Mouse (Mus musculus) liver, embryonic 16.5 days (tissue): Measurements from ENCODE around the gene Ift57. TPM values are rescaled to one million over a fixed set of nuclear protein-coding genes. Genes with fewer than 3 reads are reported as not detected.
A peak's percentile ranks its signal among the peaks of the same experiment; 100 is the strongest.

ENCODE experiments used
- ATAC-seq: fragments of 200-750 bp; cut with Nextera tagmentation; 2 replicates; pipeline ENCODE4 v1.8.0; 2017; ENCODE audit warnings: low read depth, mild to moderate bottlenecking, moderate number of reproducible peaks, moderate library complexity
- H3K27ac ChIP-seq: fragments of 300-500 bp; sonication (generic); 2 replicates; pipeline ENCODE4 v1.5.1; 2014; ENCODE audit warnings: mild to moderate bottlenecking, low read length
- H3K27me3 ChIP-seq: fragments of 300-500 bp; sonication (generic); 2 replicates; pipeline ENCODE4 v1.6.1; 2014; ENCODE audit warnings: low read depth, low read length, mixed read lengths; ENCODE audit not compliant: control insufficient read depth, insufficient read depth
- H3K36me3 ChIP-seq: fragments of 300-500 bp; sonication (generic); 2 replicates; pipeline ENCODE4 v1.6.1; 2014; ENCODE audit warnings: mild to moderate bottlenecking; ENCODE audit not compliant: control insufficient read depth, insufficient read depth
- H3K4me1 ChIP-seq: fragments of 300-500 bp; sonication (generic); 2 replicates; pipeline ENCODE4 v1.6.1; 2014; ENCODE audit warnings: low read depth, low read length, mixed read lengths; ENCODE audit not compliant: control insufficient read depth
- H3K4me2 ChIP-seq: fragments of 300-500 bp; sonication (generic); 2 replicates; pipeline ENCODE4 v1.6.1; 2014; ENCODE audit warnings: low read depth, low read length, mixed read lengths
- H3K4me3 ChIP-seq: fragments of 300-500 bp; sonication (generic); 2 replicates; pipeline ENCODE4 v1.5.1; 2014; ENCODE audit warnings: low read depth, mild to moderate bottlenecking, low read length
- H3K9ac ChIP-seq: fragments of 300-500 bp; sonication (generic); 2 replicates; pipeline ENCODE4 v1.6.1; 2014; ENCODE audit warnings: low read depth, low read length
- H3K9me3 ChIP-seq: fragments of 300-500 bp; sonication (generic); replicated peaks from 2 replicates; pipeline ENCODE4 v1.6.1; 2016; ENCODE audit warnings: low read length; ENCODE audit not compliant: control insufficient read depth
- WGBS: fragments of 180-500 bp; shearing (Covaris S2); extraction: QIAGEN DNeasy Blood & Tissue Kit; methylation state at CpG from one replicate; pipeline ENCODE4 v1.1.7; 2014; ENCODE audit not compliant: insufficient replicate concordance; 5-methylcytosine and 5-hydroxymethylcytosine counted together
- polyA plus RNA-seq: library from polyadenylated mRNA; unstranded; fragments of >200 nt; fragmentation: Nextera tagmentation; extraction: Ambion mirVana; gene quantifications from 2 replicates; pipeline ENCODE4 v1.2.1, GENCODE M21; 2015

The Ift57 gene
- polyA plus RNA-seq, 1 experiment from 2014 or later: 2.7 TPM

DNA sequence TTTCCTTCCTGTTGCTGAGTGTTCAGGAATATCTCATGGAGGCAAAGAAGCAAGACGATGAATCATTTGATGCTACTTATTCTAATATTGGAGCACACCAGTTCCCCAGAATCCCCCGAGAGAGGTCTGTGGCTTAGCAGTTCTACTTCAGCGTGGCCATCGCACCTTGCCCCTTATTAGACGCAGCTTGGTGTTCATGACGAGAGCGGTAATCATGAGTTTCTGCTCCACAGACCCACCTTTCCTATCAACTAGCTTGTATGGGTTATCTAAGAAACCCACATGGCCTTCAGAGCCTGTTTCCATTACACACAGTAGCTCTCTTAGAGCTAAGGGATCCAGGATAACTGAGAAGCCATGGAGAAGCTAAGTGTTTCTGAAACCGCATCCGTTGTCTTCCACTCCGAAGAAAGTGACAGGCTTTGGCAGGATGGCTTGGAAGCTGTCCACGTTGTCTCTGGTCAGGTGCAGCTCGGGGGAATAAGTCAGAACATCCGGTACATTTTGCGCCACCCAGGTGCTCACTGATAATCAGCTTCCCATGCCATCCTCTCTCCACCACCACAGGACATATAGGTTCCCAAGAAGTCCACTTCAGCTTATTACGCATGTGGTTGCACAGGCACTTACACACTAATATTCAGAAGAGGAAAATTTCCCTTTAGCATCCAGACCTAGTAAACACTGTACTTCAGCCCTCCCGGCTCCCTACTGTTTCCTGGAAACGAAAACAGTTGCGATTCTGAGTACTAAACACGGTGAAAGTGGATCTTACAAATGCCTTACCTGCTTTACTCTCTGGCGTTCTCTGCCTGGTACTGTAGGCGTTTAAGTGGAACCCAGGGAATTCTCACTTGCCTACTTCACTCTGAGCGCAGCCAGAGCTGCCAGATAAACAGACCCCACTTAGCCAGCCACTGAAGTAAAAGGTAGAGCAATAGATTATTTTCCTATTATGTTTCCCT, 76.3 kb downstream of the Ift57 start:
- peak overlapping the region; percentile 98 for H3K27ac ChIP-seq
- H3K27me3 ChIP-seq: no peaks in the 10 kb centered on the region
- peak overlapping the region; percentile 67 for H3K9ac ChIP-seq
- 26% methylated on average over 22 of the region's 22 CpGs for WGBS
- ATAC-seq: peak; percentile 76
- H3K9me3 ChIP-seq: no peaks in the 10 kb centered on the region
- H3K36me3 ChIP-seq: no peaks in the 10 kb centered on the region
- peak overlapping the region; percentile 41 for H3K4me3 ChIP-seq
- peak overlapping the region; percentile 48 for H3K4me2 ChIP-seq
- peaks cover 62% of the 10 kb centered on the region for H3K4me1 ChIP-seq

GRCm38 (mm10) chr16:49776981-49777380, 77.9 kb downstream of the Ift57 start:
- Histone ChIP-seq H3K4me2 (peak overlapping the region; percentile 44), H3K9ac (peak overlapping the region; percentile 66), H3K27me3 (no peaks in the 10 kb centered on the region), H3K4me3 (no peak overlapping the region), H3K36me3 (no peaks in the 10 kb centered on the region), H3K27ac (peak overlapping the region; percentile 98), H3K9me3 (no peaks in the 10 kb centered on the region), H3K4me1 (peaks cover 58% of the 10 kb centered on the region)
- ATAC-seq: peak; percentile 83
- WGBS: 16% methylated on average over 7 of the region's 7 CpGs

DNA sequence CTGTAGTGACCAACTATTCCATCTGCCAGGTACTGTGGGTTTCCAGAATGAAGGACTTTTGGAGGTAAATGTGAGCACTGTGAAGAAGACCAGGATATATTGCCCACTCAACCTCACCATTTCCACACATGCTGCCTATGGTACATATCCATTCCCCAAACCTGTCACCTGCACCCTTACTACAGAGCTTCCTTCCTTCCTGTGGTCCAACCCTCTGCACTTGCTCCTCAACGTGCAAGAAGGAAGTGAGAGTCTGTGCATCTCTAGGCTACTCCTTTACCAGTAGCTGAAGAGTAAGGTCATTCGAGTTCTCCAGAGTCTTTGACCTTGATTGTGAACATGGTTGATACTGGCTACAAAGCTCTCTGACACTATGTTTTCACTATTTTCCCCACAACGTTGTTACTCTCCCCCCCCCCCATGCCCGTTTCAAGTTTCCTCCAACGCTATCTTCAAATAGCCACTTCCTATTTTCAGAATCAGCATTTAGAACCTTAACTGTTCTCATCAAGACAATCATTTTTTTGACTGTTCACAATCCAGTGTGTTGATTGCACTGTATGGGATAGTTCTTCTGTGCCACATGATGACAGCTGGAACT, 82.6 kb downstream of the Ift57 start:
- no peaks in the 10 kb centered on the region for H3K9me3 ChIP-seq
- H3K27me3 ChIP-seq: no peaks in the 10 kb centered on the region
- peaks cover 25% of the 10 kb centered on the region for H3K4me1 ChIP-seq
- H3K36me3 ChIP-seq: no peaks in the 10 kb centered on the region
- no peak overlapping the region for H3K4me3 ChIP-seq
- WGBS: 20% methylated on average over 5 of the region's 5 CpGs
- H3K4me2 ChIP-seq: no peak overlapping the region
- H3K9ac ChIP-seq: no peak overlapping the region
- no peak for ATAC-seq
- H3K27ac ChIP-seq: peak overlapping the region; percentile 4; the same call in 1 of the 2 replicates

DNA sequence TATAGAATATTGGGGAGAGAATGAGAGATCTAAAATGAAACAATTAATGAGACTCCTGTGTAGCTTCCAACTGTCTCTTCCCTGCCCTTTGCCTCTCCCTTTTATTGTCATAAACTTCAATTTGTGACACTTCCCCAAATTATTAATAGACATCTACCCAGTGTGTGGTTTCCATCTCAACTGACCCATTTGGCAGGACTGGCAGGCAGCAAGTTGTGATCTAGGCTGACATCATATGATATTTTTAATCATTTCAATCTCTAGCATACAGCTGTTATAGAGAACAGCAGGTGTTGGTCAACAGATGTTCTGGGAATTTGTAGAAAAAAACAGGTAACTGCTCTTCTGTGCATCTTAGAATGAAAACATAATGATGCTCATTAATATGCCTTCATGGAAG, 84.3 kb downstream of the Ift57 start:
- no peaks in the 10 kb centered on the region for H3K9me3 ChIP-seq
- no peak for ATAC-seq
- H3K9ac ChIP-seq: no peak overlapping the region
- H3K27ac ChIP-seq: no peak overlapping the region
- no peak overlapping the region for H3K4me3 ChIP-seq
- no peaks in the 10 kb centered on the region for H3K27me3 ChIP-seq
- H3K4me2 ChIP-seq: no peak overlapping the region
- no peaks in the 10 kb centered on the region for H3K36me3 ChIP-seq
- H3K4me1 ChIP-seq: peaks cover 11% of the 10 kb centered on the region

GRCm38 (mm10) chr16:49786116-49786515, 87.1 kb downstream of the Ift57 start:
- Histone ChIP-seq H3K9ac (no peak overlapping the region), H3K4me3 (no peak overlapping the region), H3K9me3 (no peaks in the 10 kb centered on the region), H3K27ac (no peak overlapping the region), H3K4me2 (no peak overlapping the region), H3K4me1 (peaks cover 15% of the 10 kb centered on the region), H3K27me3 (no peaks in the 10 kb centered on the region), H3K36me3 (no peaks in the 10 kb centered on the region)
- ATAC-seq: no peak
- 88% methylated on average over 6 of the region's 6 CpGs for WGBS

GRCm38 (mm10) chr16:49787714-49788113, 88.7 kb downstream of the Ift57 start:
- peak; percentile 27; the same call in 1 of the 2 replicates for ATAC-seq
- Histone ChIP-seq H3K4me2 (no peak overlapping the region), H3K9me3 (no peaks in the 10 kb centered on the region), H3K27ac (no peak overlapping the region), H3K9ac (no peak overlapping the region), H3K4me3 (no peak overlapping the region), H3K4me1 (peaks cover 21% of the 10 kb centered on the region), H3K36me3 (no peaks in the 10 kb centered on the region), H3K27me3 (no peaks in the 10 kb centered on the region)
- WGBS: 74% methylated on average over 5 of the region's 5 CpGs

- no peaks in the 10 kb centered on the region for H3K36me3 ChIP-seq
- peak overlapping the region; percentile 51 for H3K9ac ChIP-seq
- ATAC-seq: peak; percentile 23; the same call in 1 of the 2 replicates
- peaks cover 35% of the 10 kb centered on the region for H3K4me1 ChIP-seq
- H3K9me3 ChIP-seq: no peaks in the 10 kb centered on the region
- WGBS: 39% methylated on average over 9 of the region's 9 CpGs
- H3K27me3 ChIP-seq: no peaks in the 10 kb centered on the region
- H3K4me3 ChIP-seq: no peak overlapping the region
- H3K27ac ChIP-seq: peak overlapping the region; percentile 68
- peak overlapping the region; percentile 18 for H3K4me2 ChIP-seq
Observed at GRCm38 (mm10) chr16:49790575-49791465, 91.8 kb downstream of the Ift57 start.

DNA sequence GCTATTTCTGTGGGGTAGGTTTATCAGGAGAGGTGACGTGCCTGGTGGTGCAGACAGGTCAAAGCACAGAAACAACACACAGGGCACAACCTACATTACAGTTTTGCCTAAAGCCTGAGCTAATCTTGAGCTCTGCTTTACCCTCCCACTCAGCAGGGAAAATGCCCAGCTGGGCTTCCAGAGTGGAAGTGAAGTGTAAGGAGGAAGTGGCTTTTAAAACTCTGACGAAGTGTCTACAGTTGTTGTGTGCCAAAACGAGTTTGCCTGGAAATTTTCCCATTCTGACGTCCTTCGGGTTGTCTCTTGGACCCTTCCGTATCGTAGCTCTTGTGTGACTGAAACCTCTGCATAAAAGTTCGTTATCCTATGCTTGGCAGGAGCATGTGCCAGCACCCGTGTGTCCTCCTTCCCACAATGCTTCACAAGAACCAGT, 93.4 kb downstream of the Ift57 start:
- H3K4me1 ChIP-seq: peaks cover 48% of the 10 kb centered on the region
- H3K27me3 ChIP-seq: no peaks in the 10 kb centered on the region
- H3K27ac ChIP-seq: peak overlapping the region; percentile 68
- WGBS: 39% methylated on average over 9 of the region's 9 CpGs
- H3K9ac ChIP-seq: peak overlapping the region; percentile 32
- ATAC-seq: peak; percentile 57
- no peak overlapping the region for H3K4me2 ChIP-seq
- H3K4me3 ChIP-seq: no peak overlapping the region
- no peaks in the 10 kb centered on the region for H3K9me3 ChIP-seq
- no peaks in the 10 kb centered on the region for H3K36me3 ChIP-seq
